Comparison of ENCODE assay signal across 8 mouse cellular contexts in the genomic region with DNA sequence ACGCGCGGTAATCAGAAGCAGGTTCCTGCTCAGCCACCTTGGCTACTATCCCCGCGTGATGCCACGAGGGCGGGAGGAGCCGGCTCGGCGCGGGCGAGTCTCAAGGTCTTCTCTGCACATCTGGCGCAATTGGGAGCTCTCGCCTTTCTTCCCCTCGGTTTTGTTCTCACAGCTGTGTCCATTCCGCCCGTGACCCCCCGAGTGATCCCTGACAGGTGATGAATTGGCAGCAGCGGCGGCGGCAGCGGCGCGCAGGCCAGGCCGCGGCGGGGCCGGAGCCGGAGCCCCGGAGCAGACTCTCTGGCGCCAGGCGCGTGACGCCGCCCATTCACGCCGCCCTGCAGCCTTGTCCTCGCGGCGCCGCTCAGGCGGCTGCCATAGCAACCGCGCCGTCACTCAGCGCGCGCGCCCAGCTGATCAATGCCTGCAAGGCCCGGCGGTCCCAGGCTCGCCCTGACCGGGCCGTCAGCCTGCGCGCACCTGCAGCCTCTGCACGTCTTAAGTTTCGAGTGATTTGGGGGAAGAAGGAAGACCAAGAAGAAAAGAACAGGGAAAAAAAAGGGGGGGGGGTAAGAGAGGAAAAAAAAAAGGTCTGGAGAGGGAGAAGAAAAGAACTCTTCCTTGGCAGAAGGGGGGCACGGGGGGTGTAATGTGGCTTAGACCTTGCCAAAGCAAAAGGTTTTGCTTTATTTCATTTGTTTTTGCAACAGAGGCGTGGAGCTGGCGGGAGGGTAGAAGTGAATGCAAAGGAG. TPM values are rescaled to one million over a fixed set of nuclear protein-coding genes. Genes with fewer than 3 reads are reported as not detected.
DNase-seq lines count a peak whose midpoint lies in the region; ATAC-seq and TF ChIP-seq lines count a peak whose summit lies in the region.

No protein-coding gene starts in this region.

- peak overlapping the region; percentile 87 for H3K4me2 ChIP-seq in embryonic facial prominence, embryonic 12.5 days (replicated peaks)
- peak overlapping the region; percentile 79 for H3K4me2 ChIP-seq in kidney, embryonic 14.5 days (replicated peaks; ENCODE audit: low read depth, low read length)
- H3K4me2 ChIP-seq in limb, embryonic 15.5 days: peak overlapping the region; percentile 82
- peak overlapping the region; percentile 99 for H3K4me2 ChIP-seq in midbrain, postnatal 0 days (ENCODE audit: low read depth, low read length, poor library complexity, severe bottlenecking)

- H3K4me3 ChIP-seq in embryonic facial prominence, embryonic 12.5 days: peak overlapping the region; percentile 88
- H3K4me3 ChIP-seq in kidney, embryonic 14.5 days (ENCODE audit: low read length): peak overlapping the region; percentile 44
- H3K4me3 ChIP-seq in limb, embryonic 15.5 days: peak overlapping the region; percentile 78
- peak overlapping the region; percentile 49 for H3K4me3 ChIP-seq in midbrain, postnatal 0 days (ENCODE audit: low read depth, low read length)

- peak overlapping the region; percentile 53 for H3K9ac ChIP-seq in embryonic facial prominence, embryonic 12.5 days
- H3K9ac ChIP-seq in kidney, embryonic 14.5 days (ENCODE audit: low read depth, low read length): peak overlapping the region; percentile 74
- peak overlapping the region; percentile 39 for H3K9ac ChIP-seq in limb, embryonic 15.5 days
- H3K9ac ChIP-seq in midbrain, postnatal 0 days (replicated peaks; ENCODE audit: low read length, poor library complexity, severe bottlenecking): peak overlapping the region; percentile 64

- peak; percentile 92 for DNase-seq in 3134 (ENCODE audit: extremely low read depth, insufficient read length, low spot score)
- DNase-seq in adrenal gland, postnatal 14 days: peak; percentile 97
- DNase-seq in heart, adult 9 months (ENCODE audit: low spot score in 2 of 2): peak; percentile 94 to 95
- peak; percentile 95 for DNase-seq in midbrain, postnatal 0 days (ENCODE audit: low spot score)
- peak; percentile 64 to 83 for DNase-seq in spleen, postnatal 4 days (ENCODE audit: low spot score in 2 of 2)

- no peak for TF ChIP-seq CTCF in midbrain, postnatal 0 days (IDR thresholded peaks at IDR 0.05)

- H3K9me3 ChIP-seq in embryonic facial prominence, embryonic 12.5 days: no peaks in the 10 kb centered on the region
- no peaks in the 10 kb centered on the region for H3K9me3 ChIP-seq in kidney, embryonic 14.5 days (ENCODE audit: control insufficient read depth, low read length)
- H3K9me3 ChIP-seq in limb, embryonic 15.5 days: no peaks in the 10 kb centered on the region
- H3K9me3 ChIP-seq in midbrain, postnatal 0 days (ENCODE audit: low read length): no peaks in the 10 kb centered on the region

- peak overlapping the region; percentile 99 for H3K27ac ChIP-seq in embryonic facial prominence, embryonic 12.5 days
- H3K27ac ChIP-seq in kidney, embryonic 14.5 days (ENCODE audit: low read depth, low read length): peak overlapping the region; percentile 98
- peak overlapping the region; percentile 97 for H3K27ac ChIP-seq in limb, embryonic 15.5 days
- H3K27ac ChIP-seq in midbrain, postnatal 0 days (ENCODE audit: low read depth, low read length): peak overlapping the region; percentile 79

- no peaks in the 10 kb centered on the region for H3K27me3 ChIP-seq in embryonic facial prominence, embryonic 12.5 days
- H3K27me3 ChIP-seq in kidney, embryonic 14.5 days (ENCODE audit: control insufficient read depth, insufficient read depth, low read length): no peaks in the 10 kb centered on the region
- no peaks in the 10 kb centered on the region for H3K27me3 ChIP-seq in limb, embryonic 15.5 days
- H3K27me3 ChIP-seq in midbrain, postnatal 0 days (ENCODE audit: insufficient read depth, low read length): no peaks in the 10 kb centered on the region

- H3K36me3 ChIP-seq in embryonic facial prominence, embryonic 12.5 days: no peaks in the 10 kb centered on the region
- H3K36me3 ChIP-seq in kidney, embryonic 14.5 days (ENCODE audit: control insufficient read depth, insufficient read depth, low read length): no peaks in the 10 kb centered on the region
- H3K36me3 ChIP-seq in limb, embryonic 15.5 days: no peaks in the 10 kb centered on the region
- H3K36me3 ChIP-seq in midbrain, postnatal 0 days (ENCODE audit: insufficient read depth, low read length): no peaks in the 10 kb centered on the region

- H3K4me1 ChIP-seq in embryonic facial prominence, embryonic 12.5 days: peaks cover 25% of the 10 kb centered on the region
- peaks cover 30% of the 10 kb centered on the region for H3K4me1 ChIP-seq in kidney, embryonic 14.5 days (ENCODE audit: control insufficient read depth, insufficient read depth, low read length)
- peaks cover 41% of the 10 kb centered on the region for H3K4me1 ChIP-seq in limb, embryonic 15.5 days
- peaks cover 8% of the 10 kb centered on the region; the same call in 1 of the 2 replicates for H3K4me1 ChIP-seq in midbrain, postnatal 0 days (ENCODE audit: insufficient read depth, low read length)

- peak; percentile 84 for ATAC-seq in embryonic facial prominence, embryonic 12.5 days (ENCODE audit: insufficient number of reproducible peaks, insufficient read depth, low FRiP score, low TSS enrichment)
- peak; percentile 83 for ATAC-seq in kidney, embryonic 14.5 days (ENCODE audit: low FRiP score, low TSS enrichment)
- ATAC-seq in limb, embryonic 15.5 days (ENCODE audit: insufficient number of reproducible peaks, low FRiP score, low TSS enrichment, low read depth): peak; percentile 78
- ATAC-seq in midbrain, postnatal 0 days (ENCODE audit: low FRiP score): peak; percentile 75

- whole genome bisulfite sequencing in embryonic facial prominence, embryonic 12.5 days: under 1% methylated on average over 61 of the region's 61 CpGs
- WGBS in kidney, embryonic 14.5 days: under 1% methylated on average over 61 of the region's 61 CpGs
- under 1% methylated on average over 59 of the region's 61 CpGs for WGBS in limb, embryonic 15.5 days
- 1% methylated on average over 61 of the region's 61 CpGs for WGBS in midbrain, postnatal 0 days

RNA-seq across cellular contexts. Expression of a gene that starts 1.8 kb away (rescaled TPM):
- total RNA-seq in adrenal gland, postnatal 14 days (2021): 359 and 395 TPM in 2 replicates
- polyA plus RNA-seq in embryonic facial prominence, embryonic 12.5 days (2016; fragmentation: Nextera tagmentation; extraction: Ambion mirVana): 448 and 458 TPM in 2 replicates
- 577 and 698 TPM in 2 replicates for polyA plus RNA-seq in kidney, embryonic 14.5 days (2014; fragmentation: Nextera tagmentation; extraction: Ambion mirVana)
- polyA plus RNA-seq in limb, embryonic 15.5 days (2015; fragmentation: Nextera tagmentation; extraction: Ambion mirVana): 265 and 283 TPM in 2 replicates
- total RNA-seq in midbrain, postnatal 0 days (2014; rRNA removed): 113 and 146 TPM in 2 replicates
- 200 and 208 TPM in 2 replicates for polyA plus RNA-seq in midbrain, postnatal 0 days (2015; fragmentation: Nextera tagmentation; extraction: Ambion mirVana)

Comparison
In these comparisons a context has a peak if more than half of its experiments do, and no peak if none do; other contexts are left out.
1. Peak in every context shown above with its lines: DNase-seq, ATAC-seq, H3K4me3 ChIP-seq and H3K27ac ChIP-seq.